Mouse (Mus musculus): ENCODE measurements around the gene Clec18a. TPM values are rescaled to one million over a fixed set of nuclear protein-coding genes. Genes with fewer than 3 reads are reported as not detected.
"Not testable (repeated sequence)": the region's sequence is repeated elsewhere in the genome, so short reads cannot be mapped to it uniquely, and the experiment has no call there.

Gene Clec18a
- 1 to 10 TPM in 1 of 2 experiments, under 1 TPM in 1; 0.63 to 1.0 TPM for total RNA-seq (2021)
- long read RNA-seq, experiment 1, partial matches to known transcripts: 1 of 2 reads
- long read RNA-seq, experiment 1, other reads (novel, unspliced or antisense): 1 of 2 reads
- long read RNA-seq, experiment 2: 0 reads

GRCm38 (mm10) chr8:111092326-111092725 lies at the start of gene Clec18a:
TSS of gene Clec18a (minus strand) at chr8:111092426.
- not testable (repeated sequence) for DNase-seq

DNA sequence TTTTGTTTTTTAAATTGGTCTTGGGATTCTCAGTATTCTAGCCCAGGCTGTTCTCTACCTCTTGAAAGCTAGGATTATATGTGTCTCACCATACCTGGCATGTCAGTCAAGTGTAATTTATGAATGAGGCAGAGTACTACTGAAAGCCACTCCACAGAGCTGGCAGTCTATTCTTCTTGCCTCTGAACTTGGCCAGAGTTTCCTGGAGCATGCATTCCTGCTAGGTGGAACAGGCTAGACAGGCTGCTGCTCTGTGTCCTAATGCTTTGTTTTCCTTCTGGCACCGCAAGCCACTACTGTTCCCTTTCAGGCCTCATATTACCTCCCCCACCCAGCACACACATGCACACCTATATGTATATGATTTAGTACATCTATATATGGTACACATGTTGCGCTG lies 38.5 kb upstream of the Clec18a start:
- DNase-seq: no peak

DNA sequence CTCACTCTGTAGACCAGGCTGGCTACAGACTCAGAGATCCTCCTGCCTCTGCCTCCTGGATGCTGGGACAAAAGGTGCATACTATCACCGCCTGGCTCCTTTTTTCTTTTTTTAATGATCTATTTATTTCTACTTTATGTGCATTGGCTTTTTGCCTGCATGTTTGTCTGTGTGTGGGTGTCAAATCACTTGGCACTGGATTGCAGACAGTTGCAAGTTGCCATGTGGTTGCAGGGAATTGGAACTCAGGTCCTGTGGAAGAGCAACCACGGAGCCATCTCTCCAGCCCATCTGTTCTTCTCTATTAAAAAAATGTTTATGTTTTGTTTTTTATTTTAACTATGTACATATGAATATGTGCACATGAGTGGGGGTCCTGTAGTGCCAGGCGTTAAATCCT lies 27.3 kb upstream of the Clec18a start:
- DNase-seq: no peak

- no peak for DNase-seq
These were observed 22.7 kb upstream of the Clec18a start for GRCm38 (mm10) chr8:111114891-111115290.

- DNase-seq: peak; percentile 26
These were observed 2.6 kb upstream of the Clec18a start for GRCm38 (mm10) chr8:111094719-111095302.

DNA sequence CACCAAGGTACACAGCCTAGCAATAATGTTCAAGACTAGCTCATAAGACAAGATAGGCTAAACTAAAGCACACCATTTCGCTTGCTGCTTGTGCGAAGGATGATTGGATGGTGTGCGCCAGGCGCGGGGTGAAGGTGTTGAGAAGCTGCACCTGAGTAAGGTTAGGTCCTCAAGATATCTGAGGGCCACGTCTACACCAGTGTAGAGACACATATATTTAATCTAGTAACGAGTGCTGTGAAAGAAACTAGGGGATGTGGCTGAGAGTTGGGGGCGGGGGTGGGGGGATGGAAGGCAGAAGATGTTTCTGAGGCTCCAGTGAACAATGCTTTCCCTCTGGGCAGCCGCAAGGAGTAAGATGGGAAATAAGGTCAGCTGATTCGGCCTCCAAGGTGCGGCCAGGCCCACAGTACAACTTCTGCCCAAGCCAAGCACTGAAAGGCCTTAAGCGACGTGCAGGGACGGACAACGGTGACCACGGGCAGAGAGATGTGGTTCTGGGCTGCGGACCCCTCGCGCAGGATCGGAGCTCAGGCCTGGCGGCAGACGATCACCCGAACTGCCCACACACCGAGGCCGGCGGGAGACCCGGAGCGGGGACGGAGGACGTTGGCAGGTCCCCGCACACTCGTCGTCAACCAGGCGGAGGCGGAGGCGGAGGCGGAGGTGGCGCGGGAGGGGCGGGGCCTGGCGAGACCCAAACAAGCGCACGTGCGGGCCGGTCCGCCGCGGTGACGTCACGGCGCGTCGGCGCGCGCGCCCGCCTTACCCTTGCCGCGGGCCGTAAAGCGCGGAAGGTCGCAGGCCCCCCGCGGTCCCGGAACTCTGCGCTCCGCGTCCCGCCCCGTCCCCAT lies 1.9 kb upstream of the Clec18a start, which contains the start of gene Pdpr:
TSS of gene Pdpr (plus strand) at position 766 of the 854 bp plus-strand sequence.
- peak; percentile 94 for DNase-seq

- no peak for DNase-seq
These were observed 520 bp downstream of the Clec18a start for GRCm38 (mm10) chr8:111091706-111092105.

- DNase-seq: peak; percentile 85
These were observed 2.1 kb downstream of the Clec18a start for GRCm38 (mm10) chr8:111090126-111090525.

DNA sequence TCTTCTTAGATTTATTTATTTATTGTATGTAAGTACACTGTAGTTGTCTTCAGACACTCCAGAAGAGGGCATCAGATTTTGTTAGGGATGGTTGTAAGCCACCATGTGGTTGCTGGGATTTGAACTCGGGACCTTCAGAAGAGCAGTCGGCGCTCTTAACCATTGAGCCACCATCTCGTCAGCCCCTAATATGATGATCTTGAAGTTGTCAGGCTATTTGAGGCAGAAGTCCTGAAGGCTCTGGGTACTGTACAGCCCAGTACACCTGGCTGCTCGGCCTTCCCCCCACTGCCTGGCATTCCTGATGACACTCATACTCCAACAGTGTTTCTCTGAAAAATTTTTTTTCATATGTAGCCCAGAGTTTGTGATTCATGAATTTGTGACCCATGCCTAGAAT lies 8.3 kb downstream of the Clec18a start:
- not testable (repeated sequence) for DNase-seq

- DNase-seq: no peak
These were observed 10.5 kb downstream of the Clec18a start for GRCm38 (mm10) chr8:111081580-111082258.

DNA sequence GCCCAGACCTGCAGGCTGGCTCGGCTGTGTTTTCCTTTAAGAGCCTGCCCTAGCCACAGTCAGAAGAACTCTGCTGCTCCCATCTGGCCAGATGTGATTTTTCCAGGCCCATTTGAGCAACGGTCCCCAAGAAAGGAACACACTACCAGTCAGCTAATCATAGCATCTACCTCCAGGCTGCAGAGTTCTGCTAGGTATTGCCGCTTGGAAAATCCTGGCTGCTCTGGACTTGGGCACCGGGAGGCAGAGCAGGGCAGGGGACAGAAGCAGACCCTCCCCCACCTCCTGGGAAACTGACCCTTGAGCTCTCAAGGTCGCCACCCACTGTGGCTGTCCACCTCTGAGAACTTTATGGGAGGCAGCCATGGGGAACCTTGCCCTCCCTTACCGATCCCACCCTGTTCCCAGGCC lies 12.4 kb downstream of the Clec18a start:
- DNase-seq: peak; percentile 18

- DNase-seq: no peak
These were observed 12.8 kb downstream of the Clec18a start for GRCm38 (mm10) chr8:111079461-111079860.

DNA sequence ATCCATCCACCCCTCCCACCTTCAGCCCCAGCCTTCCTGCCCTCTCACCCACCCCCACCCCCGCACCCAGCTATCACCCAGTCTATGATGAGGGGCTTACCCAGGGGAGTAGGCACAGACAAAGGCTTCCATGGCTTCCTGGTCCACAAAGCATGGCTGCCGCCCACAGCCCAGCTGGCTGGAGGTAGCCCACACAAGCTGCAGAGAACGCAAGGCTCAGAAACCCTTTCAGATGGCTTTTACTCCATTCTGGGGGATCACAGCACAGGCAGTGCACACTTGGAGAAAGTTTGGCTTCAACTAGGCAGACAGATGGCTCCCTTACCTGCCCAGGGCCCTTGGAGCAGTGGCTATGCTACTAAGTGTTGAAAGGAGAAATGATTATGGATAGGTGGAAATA lies 16.3 kb downstream of the Clec18a start:
- DNase-seq: no peak

DNA sequence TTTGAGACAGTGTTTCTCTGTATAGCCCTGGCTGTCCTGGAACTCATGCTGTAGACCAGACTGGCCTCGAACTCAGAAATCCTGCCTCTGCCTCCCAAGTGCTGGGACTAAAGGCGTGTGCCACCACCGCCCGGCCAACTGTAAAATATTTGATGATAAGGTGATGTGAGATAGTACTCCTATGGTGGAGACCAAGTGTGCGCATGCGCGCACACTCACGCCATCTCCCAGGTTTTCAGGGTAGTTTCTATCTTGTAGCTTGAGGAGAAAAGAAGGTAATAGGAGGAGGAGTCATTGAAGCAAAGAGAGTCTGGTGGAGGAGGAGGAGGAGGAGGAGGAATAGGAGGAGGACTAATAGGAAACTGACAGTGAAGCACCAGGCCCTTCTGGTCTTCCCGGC lies 23.6 kb downstream of the Clec18a start:
- DNase-seq: not testable (repeated sequence)

DNA sequence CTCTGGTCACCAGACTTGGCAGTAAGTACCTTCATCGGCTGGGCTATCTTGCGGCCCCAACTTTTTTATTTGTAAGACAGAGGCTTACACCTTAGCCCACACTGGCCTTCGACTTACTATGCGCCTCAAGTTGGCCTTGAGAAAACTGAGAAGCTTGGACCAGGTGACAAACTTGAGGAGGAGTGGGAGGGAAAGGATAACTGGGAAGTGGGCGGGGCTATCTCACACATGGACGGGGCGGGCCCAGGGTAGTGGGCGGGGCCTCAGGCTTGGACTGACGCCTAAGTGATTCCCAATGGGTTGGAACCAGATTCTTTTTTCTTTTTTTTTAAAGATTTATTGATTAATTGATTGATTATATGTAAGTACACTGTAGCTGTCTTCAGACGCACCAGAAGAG lies 24.8 kb downstream of the Clec18a start:
- no peak for DNase-seq

DNA sequence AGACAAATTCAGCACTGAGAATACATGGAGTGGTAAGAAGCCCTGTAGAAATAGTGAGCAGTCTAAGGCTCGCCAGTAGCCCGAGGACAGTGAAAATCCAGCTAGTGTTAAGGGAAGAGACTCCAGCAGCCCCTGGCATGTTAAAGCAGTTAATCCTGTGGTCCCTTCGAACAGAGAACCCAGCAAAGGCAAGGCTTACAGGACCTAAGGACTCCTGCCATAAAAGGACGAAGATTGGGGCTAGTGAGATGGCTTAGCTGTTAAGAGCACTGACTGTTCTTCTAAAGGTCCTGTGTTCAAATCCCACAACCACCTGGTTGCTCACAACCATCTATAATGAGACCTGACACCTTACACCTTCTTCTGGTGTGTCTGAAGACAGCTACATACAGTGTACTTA lies 25.9 kb downstream of the Clec18a start:
- no peak for DNase-seq

- no peak for DNase-seq
These were observed 29.3 kb downstream of the Clec18a start for GRCm38 (mm10) chr8:111062893-111063292.

DNA sequence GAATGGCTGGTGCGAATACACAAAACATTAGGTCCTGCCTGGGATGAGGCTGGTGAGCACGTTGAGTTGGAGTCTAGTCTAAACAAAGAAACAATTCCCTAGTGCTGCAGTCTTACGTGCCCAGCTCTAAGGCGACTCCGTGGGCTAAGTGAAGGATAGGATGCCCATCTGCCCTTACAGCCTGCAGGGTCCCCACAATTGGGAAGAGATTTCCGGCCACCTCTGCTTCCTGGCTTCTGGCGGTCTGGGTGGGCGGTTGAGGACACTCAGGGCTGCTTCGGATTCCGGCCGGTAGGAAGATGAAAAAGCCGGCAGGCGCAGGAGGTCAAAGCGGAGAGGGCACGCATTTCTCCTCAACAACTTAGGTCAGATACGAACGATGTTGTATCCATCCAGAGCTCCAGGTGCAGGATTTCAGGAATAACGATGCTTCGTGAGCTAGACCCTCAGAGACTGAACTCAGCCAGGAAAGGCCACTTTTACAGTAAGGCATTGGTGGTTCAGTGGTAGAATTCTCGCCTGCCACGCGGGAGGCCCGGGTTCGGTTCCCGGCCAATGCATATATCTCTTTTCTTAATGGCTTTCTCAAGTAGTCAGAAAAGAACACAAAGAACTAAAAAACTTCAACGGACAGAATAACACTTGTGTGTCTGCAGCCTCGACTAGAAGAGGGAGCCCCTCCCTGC lies 30.0 kb downstream of the Clec18a start:
- peak; percentile 83 for DNase-seq

DNA sequence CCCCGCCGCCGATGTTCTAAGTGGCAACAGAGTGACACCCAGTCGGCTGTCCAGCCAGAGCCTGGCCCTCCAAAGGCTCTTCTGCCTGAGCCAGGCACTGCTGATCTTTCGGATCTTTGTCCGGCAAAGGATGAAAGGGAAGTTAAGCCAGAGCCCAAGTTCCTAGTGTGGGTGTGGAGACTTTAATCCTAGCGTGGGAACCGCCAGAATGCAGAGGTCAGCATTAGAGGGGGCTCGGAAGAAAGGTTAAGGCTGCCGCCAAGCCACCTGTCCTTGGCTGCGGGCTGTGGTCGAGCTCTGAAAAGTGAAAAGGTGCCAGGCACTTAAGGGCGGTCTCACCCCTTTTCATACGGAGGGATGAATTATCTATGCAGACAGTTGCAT lies 30.5 kb downstream of the Clec18a start:
- DNase-seq: no peak

DNA sequence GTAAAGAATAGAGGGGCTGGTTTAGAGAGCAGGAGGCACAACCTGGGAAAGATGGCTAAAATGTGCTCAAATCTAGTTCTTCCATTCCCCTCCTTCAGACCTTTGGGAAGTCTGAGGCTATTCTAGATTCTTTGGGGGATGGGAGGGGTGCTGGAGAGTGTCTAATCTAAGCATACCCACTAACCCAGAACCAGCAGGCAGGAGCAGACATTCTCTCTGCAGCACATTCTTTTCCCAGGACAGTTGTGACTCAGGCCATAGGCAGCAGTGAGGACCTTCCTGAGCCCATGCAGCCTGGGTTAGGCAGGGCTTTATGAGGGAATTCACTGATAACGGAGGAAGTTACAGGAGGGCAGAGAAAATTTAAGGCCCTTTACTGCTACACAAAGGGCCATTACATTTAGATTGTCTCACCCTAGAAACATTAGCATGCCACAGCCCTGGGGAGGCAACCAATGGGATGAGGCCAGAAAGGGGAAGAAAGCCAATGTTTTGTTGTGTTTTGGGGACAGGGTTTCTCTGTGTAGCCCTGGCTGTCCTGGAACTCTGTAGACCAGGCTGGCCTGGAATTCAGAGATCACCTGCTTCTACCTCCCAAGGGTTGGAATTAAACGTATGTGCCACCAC lies 33.2 kb downstream of the Clec18a start:
- no peak for DNase-seq

GRCm38 (mm10) chr8:111056691-111057293 lies 35.4 kb downstream of the Clec18a start:
- DNase-seq: peak; percentile 53
